Mouse (Mus musculus): ENCODE measurements around the gene 4833427G06Rik. TPM values are rescaled to one million over a fixed set of nuclear protein-coding genes. Genes with fewer than 3 reads are reported as not detected.

4833427G06Rik gene
- total RNA-seq, 1 experiment, result 0.22 TPM

DNA sequence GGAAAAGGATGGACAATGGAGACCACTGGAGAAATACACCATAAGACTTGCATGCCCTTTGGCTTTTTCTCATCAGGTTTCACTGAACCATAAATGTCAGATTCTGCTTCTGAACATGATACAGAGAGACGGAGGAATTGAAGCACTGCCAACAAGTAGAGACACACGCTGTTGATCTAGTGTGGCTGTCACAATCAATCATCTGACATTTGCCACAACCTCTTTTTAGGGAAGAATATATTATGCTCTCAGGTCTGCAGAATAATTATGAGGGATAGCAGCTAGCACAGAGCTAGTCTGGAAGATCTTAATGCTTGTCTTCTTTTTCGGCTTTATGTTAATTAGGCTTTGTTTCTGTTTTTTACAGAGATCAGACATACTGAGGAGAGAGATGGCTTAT is 33.7 kb downstream of the 4833427G06Rik start:
- no peaks in the 10 kb centered on the region for H3K4me1 ChIP-seq (ENCODE audit: control insufficient read depth in 2 of 2, insufficient read depth in 2 of 2, low read length in 2 of 2, poor library complexity in 1 of 2)
- in situ Hi-C loops (cut with MboI; ENCODE audit: low sequenced_read_pairs in 2 of 2, unreplicated experiment in 2 of 2), result no loop called here

DNA sequence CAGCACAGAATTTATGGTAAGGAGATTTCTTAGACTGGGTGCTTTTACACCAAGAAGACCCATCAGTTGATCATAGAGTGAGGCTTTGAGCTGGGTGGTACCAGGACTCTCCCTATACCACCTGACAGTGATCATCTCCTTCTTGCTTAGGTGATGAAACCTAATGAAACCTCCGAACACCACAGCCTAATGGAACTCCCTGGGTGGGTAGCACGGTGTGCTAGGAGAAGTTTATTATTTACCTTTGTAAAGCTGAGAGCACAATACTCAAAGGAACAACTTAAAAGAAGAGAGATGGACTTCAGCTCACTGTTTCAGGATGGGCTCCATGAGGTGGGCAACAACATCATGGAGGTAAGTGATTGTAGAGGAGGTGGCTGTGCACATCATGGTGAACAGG is 41.3 kb downstream of the 4833427G06Rik start, which contains the start of gene Btg4:
Btg4 (plus strand) TSS at position 301 of the 400 bp plus-strand sequence.
- no peaks in the 10 kb centered on the region for H3K4me1 ChIP-seq (ENCODE audit: control insufficient read depth in 2 of 2, insufficient read depth in 2 of 2, low read length in 2 of 2, poor library complexity in 1 of 2)
- TF ChIP-seq ZNF384 (IDR thresholded peaks at IDR 0.05; ENCODE audit: low read depth, low read length) (no peak), ZC3H11A (IDR thresholded peaks at IDR 0.05; ENCODE audit: borderline replicate concordance, low read depth, low read length) (no peak), CHD2 (IDR thresholded peaks at IDR 0.05; ENCODE audit: low read depth, low read length) (no peak), HCFC1 (IDR thresholded peaks at IDR 0.05; ENCODE audit: borderline replicate concordance, insufficient read depth, low read length) (no peak), MAFK (IDR thresholded peaks at IDR 0.05; ENCODE audit: insufficient read depth, low read depth, low read length) (no peak)
- no peaks in the 10 kb centered on the region for H3K36me3 ChIP-seq (ENCODE audit: control insufficient read depth, insufficient read depth, low read length, poor library complexity, severe bottlenecking)
- no peaks in the 10 kb centered on the region for H3K9me3 ChIP-seq (ENCODE audit: control insufficient read depth, insufficient read depth, low read depth, low read length)
- in situ Hi-C loops (cut with MboI; ENCODE audit: low sequenced_read_pairs in 2 of 2, unreplicated experiment in 2 of 2), result no loop called here
- no peak within 1 kb of the TSS for H3K27ac ChIP-seq (ENCODE audit: insufficient read depth, low read depth, low read length, poor library complexity, severe bottlenecking)
- DNase-seq (ENCODE audit: low read depth, low spot score), result no peak
- no peak within 1 kb of the TSS for H3K9ac ChIP-seq (ENCODE audit: insufficient read depth, low read depth, low read length, poor library complexity, severe bottlenecking)
- H3K4me3 ChIP-seq (ENCODE audit: insufficient read depth in 1 of 2, low read depth in 1 of 2, low read length in 2 of 2, poor library complexity in 1 of 2, severe bottlenecking in 1 of 2), result no peak within 1 kb of the TSS

More for the DNA sequence above, 33.7 kb downstream of the 4833427G06Rik start:
- Histone ChIP-seq H3K27ac (ENCODE audit: insufficient read depth, low read depth, low read length, poor library complexity, severe bottlenecking) (no peak overlapping the region), H3K9ac (ENCODE audit: insufficient read depth, low read depth, low read length, poor library complexity, severe bottlenecking) (no peak overlapping the region), H3K4me3 (ENCODE audit: insufficient read depth in 1 of 2, low read depth in 1 of 2, low read length in 2 of 2, poor library complexity in 1 of 2, severe bottlenecking in 1 of 2) (no peak overlapping the region), H3K36me3 (ENCODE audit: control insufficient read depth, insufficient read depth, low read length, poor library complexity, severe bottlenecking) (no peaks in the 10 kb centered on the region), H3K9me3 (ENCODE audit: control insufficient read depth, insufficient read depth, low read depth, low read length) (no peaks in the 10 kb centered on the region)
- DNase-seq (ENCODE audit: low read depth, low spot score), result no peak
- no peak for TF ChIP-seq HCFC1 (IDR thresholded peaks at IDR 0.05; ENCODE audit: borderline replicate concordance, insufficient read depth, low read length)

DNA sequence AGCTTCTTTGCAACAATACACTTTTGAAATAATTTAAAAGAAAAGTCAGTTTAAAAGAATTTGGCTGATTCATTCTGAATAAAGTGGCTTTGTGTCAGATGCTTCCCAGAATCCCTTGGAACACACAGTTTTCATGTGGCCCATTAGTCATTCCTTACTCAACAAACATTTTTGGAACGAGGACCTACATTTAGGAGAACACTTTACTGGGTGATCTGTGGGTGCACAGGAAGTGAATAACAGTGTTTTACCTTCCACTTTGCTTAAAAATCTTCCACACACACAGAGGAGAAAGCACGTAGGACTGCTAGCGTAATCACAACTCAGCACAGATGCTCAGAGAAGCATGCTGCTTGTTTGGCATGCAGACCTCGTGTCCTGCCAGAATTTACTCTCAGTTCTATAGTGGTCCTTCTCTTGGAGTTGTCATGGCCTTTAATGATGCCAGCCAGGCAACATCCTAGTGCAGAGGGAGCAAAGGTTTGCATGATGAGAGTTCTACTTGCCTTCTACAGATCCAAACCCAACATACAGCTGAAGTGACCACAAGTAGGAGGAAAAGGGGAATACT is 42.8 kb downstream of the 4833427G06Rik start:
- TF ChIP-seq MAFK (IDR thresholded peaks at IDR 0.05; ENCODE audit: insufficient read depth, low read depth, low read length) (no peak), CHD2 (IDR thresholded peaks at IDR 0.05; ENCODE audit: low read depth, low read length) (no peak), ZC3H11A (IDR thresholded peaks at IDR 0.05; ENCODE audit: borderline replicate concordance, low read depth, low read length) (no peak), HCFC1 (IDR thresholded peaks at IDR 0.05; ENCODE audit: borderline replicate concordance, insufficient read depth, low read length) (no peak), ZNF384 (IDR thresholded peaks at IDR 0.05; ENCODE audit: low read depth, low read length) (no peak)
- DNase-seq (ENCODE audit: low read depth, low spot score), result no peak
- no peaks in the 10 kb centered on the region for H3K4me1 ChIP-seq (ENCODE audit: control insufficient read depth in 2 of 2, insufficient read depth in 2 of 2, low read length in 2 of 2, poor library complexity in 1 of 2)
- H3K27ac ChIP-seq (ENCODE audit: insufficient read depth, low read depth, low read length, poor library complexity, severe bottlenecking), result no peak overlapping the region
- H3K9me3 ChIP-seq (ENCODE audit: control insufficient read depth, insufficient read depth, low read depth, low read length), result no peaks in the 10 kb centered on the region
- H3K4me3 ChIP-seq (ENCODE audit: insufficient read depth in 1 of 2, low read depth in 1 of 2, low read length in 2 of 2, poor library complexity in 1 of 2, severe bottlenecking in 1 of 2), result no peak overlapping the region
- no peak overlapping the region for H3K9ac ChIP-seq (ENCODE audit: insufficient read depth, low read depth, low read length, poor library complexity, severe bottlenecking)
- H3K36me3 ChIP-seq (ENCODE audit: control insufficient read depth, insufficient read depth, low read length, poor library complexity, severe bottlenecking), result no peaks in the 10 kb centered on the region
- in situ Hi-C loops (cut with MboI; ENCODE audit: low sequenced_read_pairs in 2 of 2, unreplicated experiment in 2 of 2), result no loop called here

DNA sequence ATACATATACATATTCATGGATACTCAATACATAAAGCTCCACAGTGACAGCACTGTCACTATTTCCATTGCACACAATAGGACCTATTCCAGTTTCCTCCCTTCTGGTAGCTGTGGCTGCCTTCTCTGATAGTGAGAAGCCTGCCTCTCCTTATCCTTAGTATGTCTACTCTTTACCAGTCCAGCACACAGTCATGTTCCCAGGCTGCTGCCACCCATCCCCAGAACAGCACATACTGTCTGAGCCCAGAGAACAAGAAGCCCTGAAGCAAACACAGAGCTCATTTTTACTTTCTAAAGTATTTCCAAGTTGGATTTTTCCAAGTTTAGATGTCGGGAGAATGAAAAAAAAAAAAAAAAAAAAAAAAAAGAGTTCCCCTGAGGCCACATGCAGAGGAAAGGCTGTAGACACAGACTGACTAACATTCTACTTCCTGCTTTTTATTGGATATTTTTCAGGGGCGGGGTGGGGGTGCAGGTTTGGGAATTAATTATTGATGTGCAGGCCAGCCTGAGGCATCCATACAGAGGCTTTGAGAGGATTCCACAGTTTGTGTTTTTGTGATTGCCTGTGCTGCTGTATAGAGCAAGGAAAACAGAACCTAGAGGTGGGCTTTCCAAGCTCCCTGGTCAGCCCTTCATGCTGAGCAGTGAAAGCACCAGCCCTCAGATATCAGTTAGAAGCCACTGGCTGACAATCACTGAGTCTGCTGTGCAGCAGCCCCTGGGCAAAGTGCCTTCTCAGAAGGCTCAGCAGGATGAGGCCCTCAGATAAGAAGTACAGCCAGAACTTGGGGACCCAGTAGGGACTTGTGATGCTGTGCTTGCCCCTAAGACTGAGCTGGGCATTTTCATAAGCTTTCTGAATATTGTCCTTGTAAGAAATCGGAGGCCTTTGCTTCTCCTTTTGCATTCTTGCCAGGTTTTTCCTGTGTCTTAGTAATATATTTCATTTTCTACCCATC is 45.2 kb downstream of the 4833427G06Rik start:
- in situ Hi-C loops (cut with MboI; ENCODE audit: low sequenced_read_pairs in 2 of 2, unreplicated experiment in 2 of 2), result no loop called here
- Histone ChIP-seq H3K27ac (ENCODE audit: insufficient read depth, low read depth, low read length, poor library complexity, severe bottlenecking) (no peak overlapping the region), H3K36me3 (ENCODE audit: control insufficient read depth, insufficient read depth, low read length, poor library complexity, severe bottlenecking) (no peaks in the 10 kb centered on the region), H3K9me3 (ENCODE audit: control insufficient read depth, insufficient read depth, low read depth, low read length) (no peaks in the 10 kb centered on the region), H3K4me3 (ENCODE audit: insufficient read depth in 1 of 2, low read depth in 1 of 2, low read length in 2 of 2, poor library complexity in 1 of 2, severe bottlenecking in 1 of 2) (no peak overlapping the region), H3K9ac (ENCODE audit: insufficient read depth, low read depth, low read length, poor library complexity, severe bottlenecking) (no peak overlapping the region), H3K4me1 (ENCODE audit: control insufficient read depth in 2 of 2, insufficient read depth in 2 of 2, low read length in 2 of 2, poor library complexity in 1 of 2) (no peaks in the 10 kb centered on the region)
- TF ChIP-seq ZC3H11A (IDR thresholded peaks at IDR 0.05; ENCODE audit: borderline replicate concordance, low read depth, low read length) (no peak), HCFC1 (IDR thresholded peaks at IDR 0.05; ENCODE audit: borderline replicate concordance, insufficient read depth, low read length) (no peak), MAFK (IDR thresholded peaks at IDR 0.05; ENCODE audit: insufficient read depth, low read depth, low read length) (no peak), CHD2 (IDR thresholded peaks at IDR 0.05; ENCODE audit: low read depth, low read length) (no peak), ZNF384 (IDR thresholded peaks at IDR 0.05; ENCODE audit: low read depth, low read length) (no peak)
- no peak for DNase-seq (ENCODE audit: low read depth, low spot score)

Data from ES-E14 (cell line).